Mouse (Mus musculus) cerebellum, adult (tissue): ENCODE results near the gene Stk39.

ENCODE experiments used
- ATAC-seq: cut with Nextera tagmentation; 2 replicates; pipeline ENCODE4 v1.9.2; 2017; ENCODE audit warnings: mild to moderate bottlenecking, moderate library complexity, mixed read lengths; ENCODE audit not compliant: insufficient number of reproducible peaks, low FRiP score, low TSS enrichment

Stk39 gene

DNA sequence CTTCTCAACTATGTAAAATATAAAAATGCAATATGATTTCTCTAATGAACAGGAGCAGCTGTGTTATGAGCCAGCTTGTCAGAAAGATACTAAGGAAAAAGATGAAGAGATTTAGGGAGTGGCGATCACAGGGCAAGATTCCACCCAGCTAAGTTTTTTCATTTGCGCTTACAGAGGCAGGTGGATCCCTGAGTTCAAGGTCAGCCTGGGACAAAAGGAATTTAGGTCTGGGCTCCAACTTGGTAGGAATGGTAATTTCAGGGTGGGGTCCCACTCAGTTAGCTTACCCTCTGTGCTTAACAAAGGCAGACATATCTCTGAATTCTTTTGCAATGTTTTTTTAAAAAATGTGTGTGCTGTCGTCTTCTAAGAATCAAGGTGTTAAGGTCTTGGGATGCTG, 173.7 kb downstream of the Stk39 start:
- no peak for ATAC-seq

- no peak for ATAC-seq
Measured at GRCm38 (mm10) chr2:68297955-68298354, 174.1 kb downstream of the Stk39 start.

DNA sequence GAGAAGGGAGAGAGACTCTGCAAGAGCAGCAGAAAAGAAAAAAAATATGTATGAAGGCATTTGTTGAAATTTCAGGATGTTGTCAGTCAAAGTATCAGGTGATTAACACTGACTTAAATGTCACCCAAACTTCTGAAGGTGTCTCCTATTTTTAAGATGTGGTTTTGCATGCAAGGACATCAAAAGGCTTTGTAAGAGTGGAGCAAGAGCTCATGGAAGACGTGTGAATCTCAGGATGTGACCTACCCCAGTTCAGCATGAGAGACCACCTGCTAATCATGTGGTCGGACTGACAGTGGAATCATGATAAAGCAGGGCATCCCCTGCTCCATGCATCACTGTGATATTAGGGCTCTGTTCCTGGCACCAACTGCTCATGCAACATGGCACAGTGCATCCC, 175.3 kb downstream of the Stk39 start:
- ATAC-seq: no peak

DNA sequence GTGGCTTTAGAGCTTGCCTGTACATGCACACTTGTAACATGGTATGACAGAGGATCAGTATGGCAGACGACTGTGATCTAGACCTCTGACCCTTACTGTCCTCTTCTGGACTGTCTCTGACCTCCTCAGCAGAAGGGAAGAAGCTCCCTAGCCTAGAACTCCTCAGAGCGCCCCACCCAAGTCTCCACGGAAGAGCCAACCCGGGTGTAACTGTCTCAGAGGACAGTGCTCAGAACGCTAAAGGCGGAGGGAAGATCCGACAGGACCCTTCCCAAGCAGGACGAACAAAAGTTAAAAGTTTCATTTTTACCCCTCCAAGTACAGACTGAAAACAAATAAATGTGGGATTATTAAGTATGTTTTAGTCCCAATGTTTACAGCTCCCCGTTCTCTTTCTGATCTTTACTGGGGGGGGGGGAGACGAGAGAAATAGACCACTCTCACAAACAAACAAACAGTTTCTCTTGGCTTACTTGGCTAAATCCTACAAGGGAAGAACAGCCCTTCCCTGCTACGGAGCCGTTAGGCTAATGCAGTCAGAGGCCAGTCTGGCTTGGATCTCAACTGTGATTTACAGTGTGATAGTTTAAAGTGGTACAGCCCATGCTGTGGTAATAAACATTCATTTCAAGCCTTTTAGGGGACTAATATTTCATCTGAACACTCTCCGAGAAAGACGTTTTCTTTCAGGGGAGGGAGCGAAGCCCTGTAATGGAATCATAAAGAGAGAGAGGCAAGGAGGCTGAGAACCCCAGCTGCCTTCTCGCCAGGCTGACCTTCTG, 179.3 kb downstream of the Stk39 start:
- ATAC-seq: no peak

- ATAC-seq: peak; percentile 40; the same call in 1 of the 2 replicates
Measured at GRCm38 (mm10) chr2:68291895-68292294, 180.2 kb downstream of the Stk39 start.

DNA sequence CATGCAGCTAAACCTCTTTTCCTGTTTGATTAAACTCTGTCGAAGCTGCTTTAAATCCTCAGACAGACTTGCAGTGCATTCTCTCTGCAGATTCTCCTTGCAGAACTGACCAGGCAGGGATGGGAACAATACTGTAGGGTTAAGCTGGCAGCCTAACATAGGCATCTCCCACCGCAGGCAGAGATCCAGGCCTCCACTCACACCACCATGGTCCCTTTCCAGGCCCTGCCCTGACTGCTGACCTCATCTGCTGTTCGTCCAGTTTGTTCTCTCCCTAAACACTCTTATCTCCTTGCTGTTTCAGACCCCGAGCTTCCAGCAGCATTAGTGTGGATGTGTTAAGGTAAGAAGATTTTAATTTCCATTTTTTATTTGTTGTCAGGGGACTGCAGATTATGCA, 182.1 kb downstream of the Stk39 start:
- ATAC-seq: no peak

- ATAC-seq: no peak
Measured at GRCm38 (mm10) chr2:68289177-68289576, 182.9 kb downstream of the Stk39 start.

GRCm38 (mm10) chr2:68288106-68288505, 184.0 kb downstream of the Stk39 start:
- no peak for ATAC-seq

- ATAC-seq: no peak
Measured at GRCm38 (mm10) chr2:68284391-68284790, 187.7 kb downstream of the Stk39 start.

DNA sequence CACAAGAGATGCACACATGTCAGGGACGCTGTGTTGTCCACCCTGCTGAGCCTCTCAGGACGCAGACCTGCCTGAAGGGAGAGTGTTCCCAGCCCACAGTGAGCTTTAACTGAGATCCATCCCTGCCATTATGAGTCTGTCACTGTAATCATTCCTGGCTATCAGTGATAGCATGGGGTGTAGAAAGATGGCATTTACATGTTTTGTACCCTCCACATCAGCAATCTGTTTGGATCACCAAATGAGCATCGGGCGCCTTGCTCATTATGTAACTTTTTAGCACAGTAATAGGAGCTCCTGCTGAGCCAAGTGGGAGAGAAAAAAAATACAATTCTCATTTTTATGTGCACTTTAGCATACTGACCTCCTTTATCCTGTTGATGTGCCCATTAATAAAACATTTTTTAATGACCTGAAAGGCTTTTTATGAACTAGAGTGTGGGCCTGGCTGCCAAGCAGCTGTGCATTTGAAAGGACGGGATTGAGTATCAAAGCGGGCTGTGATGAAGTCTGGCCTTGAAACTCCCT, 189.0 kb downstream of the Stk39 start:
- no peak for ATAC-seq

- no peak for ATAC-seq
Measured at GRCm38 (mm10) chr2:68281575-68281974, 190.5 kb downstream of the Stk39 start.

DNA sequence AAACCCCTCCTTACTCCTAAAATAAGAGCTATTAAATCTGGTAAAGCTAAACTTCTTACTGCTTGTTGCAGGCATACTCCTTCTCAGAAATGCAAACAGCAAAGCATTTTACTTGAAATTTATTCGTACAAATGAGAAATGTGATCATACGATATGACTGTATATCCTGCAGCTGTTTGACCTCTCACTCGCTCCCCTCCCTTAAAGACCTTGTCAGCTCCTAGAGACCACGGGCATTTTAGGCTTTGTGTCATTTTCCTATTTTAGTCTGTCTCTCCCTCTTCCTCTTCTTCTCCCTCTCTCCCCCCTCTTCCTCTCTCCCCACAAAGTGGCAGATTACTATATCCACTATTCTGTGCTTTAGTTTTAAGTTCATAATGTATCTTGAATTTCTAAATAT, 200.8 kb downstream of the Stk39 start:
- no peak for ATAC-seq

DNA sequence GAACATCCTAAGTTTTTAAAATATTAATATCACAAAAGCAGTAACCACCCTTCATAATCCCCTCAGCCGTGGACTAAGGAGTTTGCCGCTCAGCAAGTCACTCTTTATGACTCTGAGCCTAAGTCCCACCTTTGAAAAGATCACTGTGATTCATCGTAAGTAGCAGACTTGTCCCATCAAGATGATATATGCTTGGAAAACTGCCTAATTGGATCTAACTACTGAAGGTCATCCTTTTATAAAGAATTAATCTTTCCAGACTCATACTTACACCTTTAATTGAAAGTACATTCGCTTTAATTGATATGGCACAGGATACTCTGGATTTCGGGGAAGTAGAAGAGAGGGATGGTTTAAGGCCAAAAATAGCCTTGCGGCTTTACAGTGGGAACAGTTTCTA, 201.2 kb downstream of the Stk39 start:
- ATAC-seq: no peak

- no peak for ATAC-seq
Measured at GRCm38 (mm10) chr2:68269646-68270045, 202.4 kb downstream of the Stk39 start.

GRCm38 (mm10) chr2:68264826-68265225, 207.2 kb downstream of the Stk39 start:
- ATAC-seq: no peak

DNA sequence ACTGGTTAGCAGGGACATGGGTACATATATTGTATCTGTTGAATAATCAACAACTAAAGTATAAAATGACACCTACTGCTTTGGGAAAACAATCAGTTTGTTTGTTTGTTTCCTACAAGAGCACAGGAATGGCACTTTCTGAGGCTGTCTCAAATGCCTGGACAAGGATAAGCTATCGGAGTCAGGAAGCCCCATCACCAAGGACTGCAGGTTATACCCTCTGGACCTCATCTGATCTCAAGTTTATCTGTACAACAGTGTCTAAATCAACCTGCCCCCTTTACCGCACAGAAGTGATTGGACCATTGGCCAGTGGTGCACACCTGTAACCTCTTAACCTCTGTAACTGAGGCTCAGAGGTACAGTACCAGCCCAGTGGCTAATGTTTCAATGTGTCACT, 211.2 kb downstream of the Stk39 start:
- ATAC-seq: no peak

DNA sequence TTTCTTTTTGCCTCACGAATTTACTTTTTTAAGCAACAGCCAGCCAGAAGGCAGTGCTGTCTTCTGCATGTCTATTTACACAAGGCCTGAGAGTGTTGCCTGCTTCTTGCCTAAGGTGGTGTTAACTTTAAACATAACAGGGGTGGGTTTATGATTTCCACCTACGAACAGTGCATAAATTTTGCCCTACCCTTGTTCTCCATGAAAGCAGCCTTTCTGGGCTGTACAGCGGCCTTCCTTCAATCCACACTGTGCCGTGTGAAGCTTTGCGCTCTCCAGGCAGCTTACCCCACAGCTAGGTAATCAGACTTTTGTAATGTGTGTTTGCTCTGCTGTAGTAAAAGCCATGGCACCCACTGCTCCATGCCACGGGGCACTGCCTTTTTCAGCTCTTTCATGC, 214.5 kb downstream of the Stk39 start:
- ATAC-seq: no peak

- ATAC-seq: no peak
Measured at GRCm38 (mm10) chr2:68256472-68256871, 215.6 kb downstream of the Stk39 start.

DNA sequence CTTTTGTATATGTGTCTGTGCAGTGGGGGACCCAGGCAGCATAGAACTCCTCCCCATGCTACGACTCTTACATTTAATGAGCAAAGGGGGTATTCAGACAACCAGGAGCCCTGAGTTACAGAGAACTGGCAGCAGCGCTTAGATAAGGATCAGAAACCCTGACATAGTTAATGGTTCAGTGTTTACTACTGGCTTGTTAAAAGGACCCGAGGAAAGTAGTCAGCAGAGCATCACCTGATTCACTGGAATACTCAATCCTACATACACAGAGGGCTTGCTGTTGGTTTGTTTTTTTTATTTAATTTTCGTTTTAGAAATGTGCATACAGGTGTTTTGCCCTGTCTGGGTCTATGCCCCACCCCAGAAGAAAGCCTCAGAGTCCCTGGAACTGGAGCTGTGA, 217.3 kb downstream of the Stk39 start:
- no peak for ATAC-seq

- ATAC-seq: no peak
Measured at GRCm38 (mm10) chr2:68253222-68253621, 218.8 kb downstream of the Stk39 start.

GRCm38 (mm10) chr2:68252048-68252758, 219.9 kb downstream of the Stk39 start:
- ATAC-seq: no peak

- ATAC-seq: no peak
Measured at GRCm38 (mm10) chr2:68250897-68251296, 221.2 kb downstream of the Stk39 start.
